Mouse (Mus musculus) thymus, postnatal 10 days (tissue): Measurements from ENCODE around the gene Tnnc1.
A peak's percentile ranks its signal among the peaks of the same experiment; 100 is the strongest.

Experiments used
- DNase-seq, 2 experiments: peaks; one replicate each; pipeline ENCODE4 v3.0.0; 2021; ENCODE audit warnings: low spot score in 2 of 2

The Tnnc1 gene

GRCm38 (mm10) chr14:31184195-31184594 is 23.9 kb upstream of the Tnnc1 start:
- no peak for DNase-seq

- DNase-seq, result no peak
Observed at GRCm38 (mm10) chr14:31186656-31187055, 21.5 kb upstream of the Tnnc1 start.

GRCm38 (mm10) chr14:31188771-31189181 is 19.3 kb upstream of the Tnnc1 start:
- no peak for DNase-seq

GRCm38 (mm10) chr14:31189348-31189747 is 18.8 kb upstream of the Tnnc1 start:
- no peak for DNase-seq

GRCm38 (mm10) chr14:31191936-31192335 is 16.2 kb upstream of the Tnnc1 start:
- DNase-seq, result no peak

- DNase-seq, result no peak
Observed at GRCm38 (mm10) chr14:31193791-31194190, 14.3 kb upstream of the Tnnc1 start.

- DNase-seq, result no peak
Observed at GRCm38 (mm10) chr14:31194441-31194840, 13.7 kb upstream of the Tnnc1 start.

- DNase-seq, result no peak
Observed at GRCm38 (mm10) chr14:31194891-31195513, 13.1 kb upstream of the Tnnc1 start.

GRCm38 (mm10) chr14:31195521-31195920 is 12.6 kb upstream of the Tnnc1 start:
- DNase-seq, result no peak

GRCm38 (mm10) chr14:31195968-31196367 is 12.1 kb upstream of the Tnnc1 start:
- peak in 1 of 2 experiments; percentile 24 for DNase-seq

GRCm38 (mm10) chr14:31197547-31198516 is 10.3 kb upstream of the Tnnc1 start:
- DNase-seq, result no peak

GRCm38 (mm10) chr14:31199599-31199998 is 8.5 kb upstream of the Tnnc1 start:
- no peak for DNase-seq

- no peak for DNase-seq
Observed at GRCm38 (mm10) chr14:31200038-31200437, 8.1 kb upstream of the Tnnc1 start.

GRCm38 (mm10) chr14:31204844-31205243 is 3.3 kb upstream of the Tnnc1 start:
- DNase-seq, result no peak

- DNase-seq, result no peak
Observed at GRCm38 (mm10) chr14:31205244-31205561, 2.9 kb upstream of the Tnnc1 start.

GRCm38 (mm10) chr14:31205562-31206467 is 2.3 kb upstream of the Tnnc1 start:
- peak; percentile 44 to 45 for DNase-seq

- peak; percentile 95 to 98 for DNase-seq
Observed at GRCm38 (mm10) chr14:31206472-31206981, 1.6 kb upstream of the Tnnc1 start.

GRCm38 (mm10) chr14:31207070-31207830 is 862 bp upstream of the Tnnc1 start:
- no peak for DNase-seq

- no peak for DNase-seq
Observed at GRCm38 (mm10) chr14:31209133-31209557, 1.0 kb downstream of the Tnnc1 start.

GRCm38 (mm10) chr14:31211854-31212253 is 3.7 kb downstream of the Tnnc1 start:
- no peak for DNase-seq

- DNase-seq, result no peak
Observed at GRCm38 (mm10) chr14:31212499-31212898, 4.4 kb downstream of the Tnnc1 start.
